Mouse (Mus musculus) erythroblast, adult 5-6 weeks (primary cell): Measurements from ENCODE around the gene Cntf. TPM values are rescaled to one million over a fixed set of nuclear protein-coding genes. Genes with fewer than 3 reads are reported as not detected.

Source experiments
- ATAC-seq: replicated peaks from 2 replicates; pipeline ENCODE4 v1.8.0; 2016; ENCODE audit warnings: moderate number of reproducible peaks, mild to moderate bottlenecking, moderate TSS enrichment, inconsistent platforms; ENCODE audit not compliant: poor library complexity, low FRiP score, severe bottlenecking
- total RNA-seq, 2 experiments: library from RNA; stranded (forward) in 1 of 2; stranded (reverse) in 1 of 2; fragments of 150-400 nt in 1 of 2; fragments of 200-764, 138-1000 nt in 1 of 2; gene quantifications; 2 replicates each; pipeline versions ENCODE4 v1.2.3 to v1.2.4; 2015 to 2017; ENCODE audit warnings: low replicate concordance in 2 of 2

The Cntf gene
- 7.5 TPM in 1 of 2 replicates, not detected in the other for total RNA-seq (2015; ENCODE audit: low replicate concordance)
- total RNA-seq (2017; ENCODE audit: low replicate concordance), result not detected in 2 replicates

DNA sequence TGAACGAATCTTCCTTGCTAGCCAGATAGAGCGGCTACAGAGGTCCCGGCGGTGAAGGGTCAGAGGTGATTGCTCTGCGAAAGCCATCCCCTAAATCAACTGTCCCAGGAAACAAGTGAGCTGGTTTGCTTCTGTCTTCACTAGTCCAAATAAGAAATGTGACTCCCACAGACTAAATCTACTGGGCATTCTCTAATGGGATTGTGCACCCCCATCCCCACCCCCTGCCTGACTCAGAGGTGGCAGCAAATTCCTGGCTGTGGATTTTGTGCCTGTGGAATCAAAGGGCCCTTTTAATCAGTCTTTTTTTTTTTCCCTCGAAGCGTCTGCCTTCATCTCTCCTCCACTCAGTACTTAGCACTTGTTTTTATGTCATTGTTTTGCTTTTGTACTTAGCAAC is at the start of gene Cntf:
TSS of gene Cntf (minus strand) at position 325 of the 400 bp plus-strand sequence.
- ATAC-seq, result no peak

DNA sequence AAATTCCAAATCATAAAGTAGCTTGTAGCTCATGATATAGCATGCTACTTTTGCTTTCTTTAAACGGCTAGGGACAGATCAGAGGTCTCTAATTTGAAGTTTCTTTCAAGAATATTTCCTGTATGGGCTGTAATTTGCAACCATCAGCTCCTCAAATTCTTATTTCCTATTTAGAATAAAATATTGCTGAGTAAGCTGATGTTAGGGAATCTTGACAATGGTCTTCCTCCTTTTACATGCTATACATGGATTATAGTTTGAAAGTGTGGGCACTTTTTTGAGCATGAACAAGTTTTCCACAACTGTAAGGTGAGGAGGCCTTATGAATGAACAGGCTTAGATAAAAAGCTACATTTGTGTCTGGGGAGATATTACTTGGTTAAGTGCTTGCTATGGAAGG is 48.5 kb upstream of the Cntf start:
- ATAC-seq, result no peak

DNA sequence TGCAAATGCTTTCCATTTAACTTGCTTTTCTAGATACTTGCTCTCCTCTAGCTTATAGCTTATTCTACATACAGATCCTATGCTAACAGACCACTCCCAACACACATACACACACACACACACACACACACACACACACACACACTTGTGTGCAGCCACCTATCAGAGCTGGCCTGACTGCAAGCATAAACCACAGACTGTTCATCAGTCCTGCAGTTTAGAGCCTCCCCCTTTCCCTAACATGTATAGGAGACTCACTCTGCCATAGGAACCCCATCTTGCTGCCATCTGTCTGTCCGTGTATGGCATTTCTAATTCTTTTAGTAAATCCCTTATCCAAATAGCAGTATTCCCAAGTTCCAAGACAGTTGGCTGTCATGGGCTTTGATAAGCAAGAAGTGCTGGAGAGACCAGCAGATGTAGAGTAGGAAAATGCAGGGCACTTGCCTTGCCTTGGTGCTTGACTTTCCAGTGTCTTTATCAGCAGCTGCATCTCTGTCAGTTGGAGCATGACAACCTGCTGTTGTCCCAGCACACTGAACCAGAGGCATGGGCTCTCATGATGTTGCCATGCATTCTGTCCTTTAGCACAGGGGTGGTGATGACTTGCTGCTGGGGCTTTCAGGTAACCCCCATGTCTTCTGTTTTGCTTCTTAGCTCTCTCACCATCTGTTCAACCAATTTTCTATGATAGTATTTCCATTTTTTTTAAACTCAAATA is 47.4 kb upstream of the Cntf start:
- ATAC-seq, result peak; percentile 43; the same call in 1 of the 2 replicates

DNA sequence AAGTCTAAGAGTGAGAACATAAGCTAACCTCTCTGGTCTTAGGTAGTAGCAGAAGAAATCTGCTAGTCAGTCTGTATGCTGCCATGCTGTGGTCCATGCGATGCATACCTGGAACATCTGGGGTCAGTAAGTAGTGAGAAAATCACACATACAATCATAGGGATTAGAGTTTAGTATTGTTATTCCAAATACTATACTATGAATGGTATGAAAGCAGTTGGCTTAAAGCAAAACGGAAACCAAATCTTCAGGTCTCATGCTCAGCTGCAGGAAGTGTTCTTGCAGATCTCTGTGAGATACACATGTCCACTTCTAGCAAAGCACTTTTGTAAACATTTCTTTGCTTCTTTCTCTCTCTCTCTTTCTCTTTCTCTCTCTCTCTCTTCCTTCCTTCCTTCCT is 40.8 kb upstream of the Cntf start:
- no peak for ATAC-seq

DNA sequence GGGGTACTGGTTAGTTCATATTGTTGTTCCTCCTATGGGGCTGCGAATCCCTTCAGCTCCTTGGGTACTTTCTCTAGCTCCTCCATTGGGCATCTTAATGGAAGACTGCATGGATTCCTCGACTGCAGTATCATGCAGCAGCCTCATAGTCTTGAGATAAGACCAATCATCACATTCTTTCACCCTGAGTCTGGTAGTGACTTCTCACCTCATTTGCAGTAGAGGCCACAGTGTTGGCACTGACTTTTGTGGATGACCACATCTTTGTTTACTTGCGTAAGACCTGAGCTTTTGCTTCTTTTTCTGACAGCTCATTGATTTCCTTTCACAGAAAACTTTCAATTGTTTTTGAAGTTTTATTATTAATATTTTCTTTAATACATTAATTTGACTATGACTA is 40.3 kb upstream of the Cntf start:
- ATAC-seq, result no peak

DNA sequence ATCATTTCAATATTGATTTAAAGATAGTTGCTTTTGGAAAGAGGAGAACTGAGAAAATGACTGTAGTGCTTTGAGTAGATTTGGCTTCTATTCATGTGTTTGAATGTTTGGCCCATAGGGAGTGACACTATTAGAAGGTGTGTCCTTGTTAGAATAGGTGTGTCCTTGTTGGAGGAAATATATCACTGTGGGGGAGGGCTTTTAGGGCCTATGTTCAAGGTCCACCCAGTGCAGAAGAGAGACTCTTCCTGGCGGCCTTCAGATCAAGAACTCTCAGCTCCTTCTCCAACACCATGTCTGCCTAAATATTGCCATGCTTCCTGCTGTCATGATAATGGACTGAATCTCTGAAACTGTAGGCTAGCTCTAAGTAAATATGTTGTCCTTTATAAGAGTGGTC is 38.8 kb upstream of the Cntf start:
- no peak for ATAC-seq

DNA sequence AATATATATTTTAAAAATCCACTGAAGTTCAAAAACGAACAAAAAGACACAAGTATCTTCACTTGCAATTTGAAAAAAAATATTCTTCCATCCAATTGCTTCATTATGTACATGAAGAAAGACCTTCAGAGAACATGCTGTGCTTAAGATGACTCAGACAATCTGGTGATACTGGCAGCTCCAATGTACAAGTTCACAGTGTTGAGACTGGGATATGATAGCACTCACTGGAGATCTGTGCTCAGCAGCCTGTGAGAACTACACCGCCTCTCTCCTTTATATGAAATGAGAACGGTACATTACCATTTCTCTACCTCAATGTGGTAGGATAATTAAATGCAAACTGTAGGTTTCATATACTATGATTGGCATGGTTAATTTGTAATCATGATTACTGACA is 37.4 kb upstream of the Cntf start:
- ATAC-seq, result no peak

DNA sequence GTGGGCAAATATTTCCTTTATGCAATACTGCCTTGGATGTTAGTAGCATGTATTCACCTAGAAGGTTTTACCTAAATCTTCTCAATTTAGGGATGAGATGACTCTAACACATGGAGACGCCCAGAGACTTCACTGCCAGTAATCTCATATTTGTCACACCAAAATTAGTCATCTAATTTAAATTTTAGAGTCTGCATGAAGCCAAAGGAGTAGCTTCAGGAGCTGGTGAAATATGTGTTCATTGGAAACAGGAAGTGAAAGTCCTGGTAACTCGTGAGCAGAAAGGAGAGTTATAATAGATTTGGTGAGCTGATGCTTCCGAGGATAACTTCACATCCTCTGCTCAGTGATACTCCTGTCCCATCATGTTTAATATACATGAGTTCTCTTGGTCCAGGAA is 35.6 kb upstream of the Cntf start:
- ATAC-seq, result no peak

DNA sequence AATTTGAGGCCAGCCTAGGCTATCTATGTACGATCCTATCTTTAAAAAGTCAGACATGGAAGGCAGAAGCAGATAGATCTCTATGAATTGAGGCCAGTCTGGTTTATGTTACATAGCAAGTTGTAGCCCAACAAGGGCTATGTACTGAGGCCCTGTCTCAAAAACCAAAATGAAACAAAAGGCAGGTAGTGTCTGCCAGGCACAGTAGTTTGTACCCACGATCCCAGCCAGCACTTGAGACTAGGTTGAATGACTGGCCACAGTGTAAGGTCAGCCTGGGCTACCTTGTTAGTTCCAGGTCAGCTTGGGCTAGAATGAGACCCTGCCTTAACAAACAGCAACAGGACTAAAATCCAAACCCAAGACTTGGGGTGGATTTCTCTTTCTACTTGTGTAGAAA is 35.2 kb upstream of the Cntf start:
- ATAC-seq, result no peak

DNA sequence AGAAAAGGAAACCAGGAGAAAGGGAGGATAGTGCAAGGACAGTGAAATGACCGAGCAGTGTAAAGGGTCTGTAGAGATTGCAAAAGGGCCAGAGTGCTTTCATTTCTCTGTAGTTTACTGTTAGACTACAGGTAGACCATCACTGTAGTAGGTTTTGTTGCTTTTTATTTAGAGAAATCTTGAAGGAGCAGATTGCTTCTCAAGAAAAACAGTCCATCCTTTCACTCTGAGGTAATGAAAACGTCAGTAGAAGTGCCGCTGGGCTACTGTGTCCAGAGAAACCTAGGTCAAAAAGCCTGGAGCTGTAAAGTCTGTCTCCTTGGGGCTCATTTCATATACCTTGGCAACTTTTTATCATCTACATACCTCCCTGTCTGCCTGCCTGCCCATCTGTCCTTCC is 33.6 kb upstream of the Cntf start:
- ATAC-seq, result no peak

DNA sequence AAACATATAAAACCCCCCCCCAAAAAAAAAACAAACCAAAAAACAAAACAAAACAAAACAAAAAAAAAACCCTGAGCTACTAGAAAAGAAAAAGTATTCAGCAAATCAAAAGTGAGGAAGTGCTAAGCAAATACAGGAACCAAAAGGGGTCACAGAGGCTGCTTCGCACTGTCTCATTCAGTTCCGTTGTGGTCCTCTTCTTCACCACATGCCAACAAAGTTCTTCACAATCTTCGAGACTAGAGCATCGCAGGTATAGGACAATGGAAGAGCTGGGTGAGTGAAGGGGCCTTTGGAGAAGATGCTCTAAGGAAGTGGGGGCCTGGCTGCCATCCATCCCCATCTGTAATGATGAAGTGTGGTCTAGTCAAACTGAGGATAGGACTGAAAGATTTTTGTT is 33.0 kb upstream of the Cntf start:
- no peak for ATAC-seq

DNA sequence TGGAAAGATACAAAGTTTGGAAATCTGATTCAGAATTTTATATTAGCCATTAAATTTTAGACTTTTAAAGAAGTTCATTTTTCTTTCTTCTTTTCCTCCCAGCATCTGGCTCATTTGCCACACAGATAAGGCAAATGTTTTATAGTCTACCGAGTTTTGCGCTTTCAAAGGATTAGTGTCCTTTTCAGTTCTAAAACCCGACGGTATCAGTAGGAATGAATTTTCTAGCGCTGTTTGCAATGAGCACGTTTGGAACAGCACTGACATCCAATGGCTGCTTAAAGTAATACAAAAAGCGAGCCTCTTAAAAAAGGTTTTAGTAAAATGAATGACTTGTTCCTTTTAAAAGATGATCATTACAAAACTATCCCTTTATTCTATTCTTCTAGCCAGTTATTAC is 31.6 kb upstream of the Cntf start:
- no peak for ATAC-seq

DNA sequence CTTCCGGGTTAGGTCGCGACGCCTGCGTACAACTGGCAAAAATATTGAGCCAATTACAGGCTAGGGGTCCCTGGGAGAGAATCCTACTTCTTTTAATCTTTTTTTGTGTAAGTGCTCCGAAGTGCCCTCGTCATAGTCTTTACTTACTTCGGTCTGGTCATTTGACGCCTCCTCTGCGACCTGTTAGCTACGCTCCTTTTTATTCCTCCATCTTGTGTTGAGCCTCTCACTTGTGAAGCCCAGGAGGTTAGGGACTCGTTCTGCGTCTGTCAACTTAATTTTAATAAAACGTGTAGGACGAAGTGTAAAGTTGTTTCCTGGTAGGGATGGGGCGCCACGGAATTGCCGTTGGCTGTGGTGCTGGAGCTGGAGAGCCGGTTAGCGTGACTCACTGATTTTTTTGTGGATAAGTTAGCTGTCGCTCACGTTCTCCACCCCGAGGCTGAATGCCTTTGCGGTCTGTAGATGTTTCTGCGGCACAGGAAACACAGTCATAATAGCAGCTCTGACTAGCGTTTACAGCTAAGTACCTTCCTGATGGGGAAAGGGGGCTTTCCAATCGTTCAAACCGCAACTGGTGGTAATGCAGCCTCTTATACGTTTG is 31.0 kb upstream of the Cntf start:
- peak; percentile 71 for ATAC-seq

DNA sequence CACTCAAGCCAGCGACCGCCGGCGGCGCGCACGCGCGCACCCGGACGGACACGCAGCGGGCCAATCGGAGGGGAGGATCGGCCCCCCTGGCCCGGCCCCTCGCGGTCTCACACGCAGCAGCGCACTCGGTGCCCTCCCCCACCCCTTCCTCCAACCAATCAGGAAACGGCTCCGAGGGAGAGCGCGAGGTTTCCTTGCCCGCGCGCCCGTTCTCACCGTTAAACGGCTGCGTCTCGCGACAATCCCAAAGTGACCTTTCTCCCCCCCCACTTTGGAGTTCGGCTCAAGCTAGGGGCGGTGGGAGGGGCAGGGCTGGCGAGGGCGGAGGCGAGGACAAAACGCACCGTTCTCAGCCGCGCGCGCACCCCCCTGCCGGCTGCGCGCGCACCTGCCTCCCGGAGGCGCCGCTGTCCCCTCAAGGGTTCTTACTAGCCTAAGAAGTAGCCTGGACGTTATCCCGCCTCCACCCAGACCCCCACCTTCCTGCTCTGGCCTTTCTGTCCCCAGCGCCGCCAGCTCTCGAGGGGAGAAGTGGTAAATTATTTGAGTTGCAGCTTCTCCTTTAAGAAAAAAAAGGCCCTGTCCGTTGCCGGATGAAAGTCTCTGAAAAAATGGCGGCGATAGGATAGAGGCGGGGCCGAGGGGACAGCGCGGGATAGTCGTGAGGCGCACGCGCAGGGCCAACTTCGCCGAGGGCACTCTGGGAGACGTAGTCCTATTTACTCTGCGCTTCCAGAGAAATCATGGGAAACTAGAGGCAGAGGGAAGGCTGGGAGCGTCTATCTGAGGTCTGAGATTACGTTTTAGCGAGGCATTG is 30.3 kb upstream of the Cntf start, which contains the start of the genes Zfp91 and Lpxn:
TSS of gene Zfp91 (minus strand) at position 616 of the 817 bp plus-strand sequence.
TSS of gene Lpxn (plus strand) at position 683 of the 817 bp plus-strand sequence.
- ATAC-seq, result peak; percentile 83

DNA sequence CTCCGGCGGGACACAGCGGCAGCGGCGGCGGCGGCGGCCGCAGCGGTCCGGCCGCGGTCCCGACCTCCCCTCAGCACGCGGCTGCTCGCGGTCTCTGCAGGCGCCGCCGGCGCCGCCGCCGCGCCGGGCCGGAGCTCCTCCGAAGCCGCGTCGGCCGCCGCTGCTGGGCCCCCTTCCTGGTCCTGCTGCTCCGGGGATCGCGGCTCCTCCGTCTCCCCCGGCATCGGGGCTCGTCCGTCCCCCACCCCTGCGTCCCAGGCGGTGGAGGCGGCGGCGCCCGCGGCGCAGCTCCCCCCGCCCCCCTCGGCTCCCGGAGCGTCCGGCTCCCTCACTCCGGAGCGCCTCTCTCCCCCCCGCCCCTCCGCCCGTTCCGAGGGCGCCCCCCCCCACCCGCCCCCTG is 29.7 kb upstream of the Cntf start:
- ATAC-seq, result no peak

DNA sequence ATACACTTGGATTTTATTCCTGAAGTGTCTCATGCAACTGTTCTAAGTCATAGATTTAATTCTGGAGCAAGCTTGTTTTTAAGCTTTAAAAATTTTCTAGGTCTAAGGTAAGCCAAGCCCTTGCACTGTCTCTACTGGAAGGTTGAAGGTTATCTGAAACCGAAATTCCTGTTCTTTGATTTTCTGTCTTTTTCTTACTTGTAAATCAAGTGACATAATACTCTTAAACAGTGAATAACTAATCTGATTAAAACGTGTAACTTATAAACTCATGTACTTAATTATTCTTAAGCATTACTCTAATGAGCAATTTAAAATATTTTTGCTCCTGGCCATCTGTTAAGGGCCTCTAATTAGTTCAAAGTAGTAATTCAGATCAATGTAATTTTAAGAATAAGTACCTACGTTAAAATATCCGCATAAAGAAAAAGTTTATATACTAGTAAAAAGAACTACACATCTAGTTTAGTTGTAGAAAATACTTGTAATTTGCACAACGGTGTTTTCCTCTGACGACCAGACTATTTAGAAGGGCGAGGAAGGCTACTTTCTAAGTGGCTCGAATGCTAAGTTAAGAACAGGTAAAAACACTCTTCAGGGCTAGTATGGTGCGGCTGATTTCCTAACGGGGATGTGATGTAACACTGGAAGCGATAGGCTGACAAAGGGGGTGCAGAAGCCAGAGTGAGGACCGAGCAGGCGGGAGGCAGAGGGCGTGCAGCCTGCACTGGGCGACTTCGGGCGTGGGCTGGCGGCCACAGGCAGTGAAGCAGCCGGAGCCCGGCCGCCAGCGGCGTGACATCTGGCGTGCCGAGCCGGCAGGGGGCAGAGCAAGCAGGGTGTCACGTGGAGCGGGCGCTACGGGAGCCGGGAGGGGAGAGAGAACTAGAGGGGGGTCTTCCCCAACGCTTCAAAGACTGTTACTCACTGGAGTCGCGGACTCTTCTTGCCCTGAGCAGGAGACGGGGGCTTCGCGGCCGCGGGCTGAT is 28.9 kb upstream of the Cntf start:
- peak; percentile 76 for ATAC-seq

DNA sequence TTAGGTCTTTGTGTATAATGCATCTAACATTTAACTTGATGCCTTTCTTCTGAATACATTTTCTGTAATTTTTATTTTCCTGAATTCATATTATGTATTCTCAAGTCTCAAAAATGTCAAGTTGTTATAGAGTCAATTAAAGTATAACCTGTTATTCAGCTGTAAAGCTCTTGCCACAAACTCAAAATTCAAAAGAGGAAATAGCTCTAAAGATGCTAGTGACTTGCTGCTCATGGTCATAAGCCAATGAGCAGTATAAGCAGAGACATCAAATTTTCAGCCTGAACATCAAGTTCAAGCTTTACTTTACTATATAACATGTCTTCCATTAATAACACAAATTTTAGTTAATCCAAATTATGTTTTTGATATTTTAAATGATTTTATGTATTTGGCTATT is 26.9 kb upstream of the Cntf start:
- ATAC-seq, result no peak

DNA sequence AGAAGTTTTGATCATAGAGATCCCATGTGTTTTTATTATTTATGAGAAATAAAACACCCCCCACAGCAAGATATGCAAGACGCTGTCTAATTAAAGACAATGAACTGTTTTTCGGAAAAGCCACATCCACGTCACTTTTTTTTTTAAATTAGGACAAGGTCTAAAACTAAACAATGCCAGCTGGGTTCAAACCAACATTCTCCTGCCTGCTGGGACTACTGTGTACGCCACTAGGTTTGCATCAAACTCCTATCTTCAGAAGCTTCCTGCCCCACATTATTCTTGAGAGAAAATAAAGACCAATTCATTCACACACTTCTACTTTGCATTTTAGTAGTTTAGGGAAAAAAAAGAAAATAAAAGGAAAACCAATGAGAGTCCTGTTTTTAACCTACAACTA is 22.3 kb upstream of the Cntf start:
- no peak for ATAC-seq

DNA sequence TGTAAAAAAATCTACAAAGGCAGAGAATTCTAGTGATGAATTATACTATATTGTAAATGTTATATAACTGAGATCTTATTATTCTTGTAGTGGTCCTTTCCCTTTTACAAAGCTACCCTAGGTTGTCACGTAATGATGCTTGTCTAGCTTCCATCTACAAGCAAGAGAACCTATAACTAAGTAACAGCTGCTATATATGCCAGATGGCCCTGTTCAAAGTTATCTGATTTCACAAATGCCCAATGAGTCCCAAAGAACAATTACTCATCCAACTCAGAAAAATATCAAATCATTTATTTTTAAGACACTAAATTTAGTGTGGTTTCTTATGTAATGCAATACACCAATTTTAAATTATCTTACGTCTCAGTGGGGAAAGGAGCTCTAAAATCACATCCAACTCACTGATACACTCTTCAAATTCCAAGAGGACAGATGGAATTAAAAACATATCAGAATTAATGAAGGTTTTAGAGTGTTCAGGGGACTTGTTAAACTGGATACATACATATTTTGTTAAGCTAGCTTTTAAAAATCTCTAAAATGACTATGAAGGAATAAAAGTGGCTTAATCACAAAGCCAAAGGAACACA is 21.5 kb upstream of the Cntf start:
- no peak for ATAC-seq
